Mouse (Mus musculus) hindbrain, embryonic 16.5 days (tissue): Measurements from ENCODE around the gene Tgm1. TPM values are rescaled to one million over a fixed set of nuclear protein-coding genes. Genes with fewer than 3 reads are reported as not detected.
A peak's percentile ranks its signal among the peaks of the same experiment; 100 is the strongest.
"Not testable (repeated sequence)": the region's sequence is repeated elsewhere in the genome, so short reads cannot be mapped to it uniquely, and the experiment has no call there.

Source experiments
- ATAC-seq: fragments of 200-750 bp; cut with Nextera tagmentation; 2 replicates; pipeline ENCODE4 v1.8.0; 2017; ENCODE audit warnings: moderate TSS enrichment, moderate library complexity
- H3K27ac ChIP-seq: fragments of 300-500 bp; sonication (generic); 2 replicates; pipeline ENCODE4 v1.5.1; 2014; ENCODE audit warnings: low read depth, mild to moderate bottlenecking, control low read depth, low read length, moderate library complexity
- H3K27me3 ChIP-seq: fragments of 300-500 bp; sonication (generic); replicated peaks from 2 replicates; pipeline ENCODE4 v1.6.1; 2014; ENCODE audit warnings: low read length; ENCODE audit not compliant: control insufficient read depth, insufficient read depth
- H3K36me3 ChIP-seq: fragments of 300-500 bp; sonication (generic); 2 replicates; pipeline ENCODE4 v1.6.1; 2014; ENCODE audit warnings: mild to moderate bottlenecking, low read length, moderate library complexity, mixed read lengths; ENCODE audit not compliant: control insufficient read depth, insufficient read depth
- H3K4me1 ChIP-seq: fragments of 300-500 bp; sonication (generic); 2 replicates; pipeline ENCODE4 v1.6.1; 2014; ENCODE audit warnings: low read depth, low read length; ENCODE audit not compliant: control insufficient read depth, insufficient read depth
- H3K4me2 ChIP-seq: fragments of 300-500 bp; sonication (generic); 2 replicates; pipeline ENCODE4 v1.6.1; 2014; ENCODE audit warnings: mild to moderate bottlenecking, low read length, control low read depth, moderate library complexity
- H3K4me3 ChIP-seq: fragments of 300-500 bp; sonication (generic); 2 replicates; pipeline ENCODE4 v1.5.1; 2014; ENCODE audit warnings: mild to moderate bottlenecking, low read length, control low read depth, moderate library complexity
- H3K9ac ChIP-seq: fragments of 300-500 bp; sonication (generic); 2 replicates; pipeline ENCODE4 v1.6.1; 2014; ENCODE audit warnings: low read depth, mild to moderate bottlenecking, control low read depth, low read length, moderate library complexity
- H3K9me3 ChIP-seq: fragments of 300-500 bp; sonication (generic); 2 replicates; pipeline ENCODE4 v1.6.1; 2014; ENCODE audit warnings: mild to moderate bottlenecking, low read length, moderate library complexity; ENCODE audit not compliant: control insufficient read depth
- WGBS: fragments of 180-500 bp; shearing (Covaris S2); extraction: QIAGEN DNeasy Blood & Tissue Kit; methylation state at CpG from one replicate; pipeline ENCODE4 v1.1.7; 2014; 5-methylcytosine and 5-hydroxymethylcytosine counted together
- polyA plus RNA-seq: library from polyadenylated mRNA; unstranded; fragments of >200 nt; fragmentation: Nextera tagmentation; extraction: Ambion mirVana; gene quantifications from 2 replicates; pipeline ENCODE4 v1.2.1, GENCODE M21; 2015

Tgm1 gene
- 0.20 and 0.41 TPM in 2 replicates for polyA plus RNA-seq

DNA sequence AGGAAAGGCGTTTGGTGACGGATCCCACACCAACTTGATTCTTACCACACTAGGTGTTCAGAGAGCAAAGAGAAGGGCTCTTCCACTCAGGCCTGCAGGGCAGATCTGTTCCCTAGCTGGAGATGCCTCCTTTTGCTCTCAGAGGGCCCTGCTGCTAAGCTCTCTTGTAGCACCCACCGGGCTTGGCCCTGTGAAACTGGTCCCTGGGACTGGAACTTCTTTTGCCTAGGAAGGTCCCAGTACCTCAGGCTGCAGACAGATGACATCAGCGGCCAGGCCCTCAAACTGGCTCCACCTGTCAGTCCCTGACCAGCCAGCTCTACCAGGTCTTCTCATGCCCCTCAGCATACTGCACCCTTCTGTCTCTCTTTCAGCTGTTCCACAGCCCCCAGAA lies at the start of gene Tgm1:
TSS of gene Tgm1 (minus strand) at position 198 of the 394 bp plus-strand sequence.
- no peak for ATAC-seq
- no peak within 1 kb of the TSS for H3K27ac ChIP-seq
- 34% methylated on average over 4 of the region's 4 CpGs for WGBS
- peaks cover 9% of the 10 kb centered on the region for H3K36me3 ChIP-seq
- no peak within 1 kb of the TSS for H3K9ac ChIP-seq
- H3K27me3 ChIP-seq, result peaks cover 3% of the 10 kb centered on the region; the same call in 1 of the 2 replicates
- H3K4me2 ChIP-seq, result no peak within 1 kb of the TSS
- no peak within 1 kb of the TSS for H3K4me3 ChIP-seq
- no peaks in the 10 kb centered on the region for H3K9me3 ChIP-seq
- no peaks in the 10 kb centered on the region for H3K4me1 ChIP-seq

DNA sequence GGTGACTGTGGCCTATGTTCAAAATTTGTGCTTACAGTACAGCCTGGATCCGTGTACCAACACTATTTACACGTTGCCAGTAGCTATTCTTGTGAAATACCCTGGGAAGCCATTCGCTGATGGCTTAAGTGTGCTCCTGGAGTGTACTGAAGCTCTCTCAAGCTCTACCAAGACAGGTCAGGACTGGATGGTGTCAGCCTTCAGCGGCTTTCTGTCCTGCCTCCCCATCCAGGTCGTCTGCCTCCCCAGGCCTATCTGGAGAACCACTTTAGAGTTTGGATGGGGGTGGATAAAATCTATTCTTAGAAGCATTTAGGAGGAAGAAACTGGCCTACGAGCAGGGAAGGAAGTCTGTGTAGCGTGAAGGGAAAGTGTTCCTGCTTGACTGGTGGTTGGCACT lies 49.4 kb upstream of the Tgm1 start:
- peaks cover 14% of the 10 kb centered on the region for H3K4me1 ChIP-seq
- no peaks in the 10 kb centered on the region for H3K36me3 ChIP-seq
- peak overlapping the region; percentile 81; the same call in 1 of the 2 replicates for H3K4me2 ChIP-seq
- no peak overlapping the region for H3K4me3 ChIP-seq
- no peak overlapping the region for H3K27ac ChIP-seq
- peaks cover 29% of the 10 kb centered on the region for H3K27me3 ChIP-seq
- 53% methylated on average over 7 of the region's 7 CpGs for WGBS
- no peaks in the 10 kb centered on the region for H3K9me3 ChIP-seq
- ATAC-seq, result no peak
- H3K9ac ChIP-seq, result no peak overlapping the region

DNA sequence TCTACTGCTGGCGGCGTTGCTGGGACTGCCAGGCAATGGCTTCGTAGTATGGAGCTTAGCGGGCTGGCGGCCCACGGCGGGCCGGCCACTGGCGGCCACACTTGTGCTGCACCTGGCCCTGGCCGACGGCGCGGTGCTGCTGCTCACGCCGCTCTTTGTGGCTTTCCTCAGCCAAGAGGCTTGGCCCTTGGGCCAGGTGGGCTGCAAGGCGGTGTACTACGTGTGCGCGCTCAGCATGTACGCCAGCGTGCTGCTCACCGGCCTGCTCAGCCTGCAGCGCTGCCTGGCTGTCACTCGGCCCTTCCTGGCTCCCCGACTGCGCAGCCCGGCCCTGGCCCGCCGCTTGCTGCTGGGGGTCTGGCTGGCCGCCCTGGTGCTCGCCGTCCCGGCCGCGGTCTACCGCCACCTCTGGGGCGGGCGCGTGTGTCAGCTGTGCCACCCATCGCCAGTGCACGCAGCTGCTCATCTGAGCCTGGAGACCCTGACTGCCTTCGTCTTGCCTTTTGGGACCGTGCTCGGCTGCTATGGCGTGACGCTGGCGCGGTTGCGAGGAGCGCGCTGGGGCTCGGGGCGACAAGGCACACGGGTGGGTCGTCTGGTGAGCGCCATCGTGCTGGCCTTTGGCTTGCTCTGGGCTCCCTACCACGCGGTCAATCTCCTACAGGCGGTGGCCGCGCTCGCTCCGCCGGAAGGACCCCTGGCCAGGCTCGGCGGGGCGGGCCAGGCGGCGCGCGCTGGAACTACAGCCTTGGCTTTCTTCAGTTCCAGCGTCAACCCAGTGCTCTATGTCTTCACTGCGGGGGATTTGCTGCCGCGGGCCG lies 48.5 kb upstream of the Tgm1 start:
- Histone ChIP-seq H3K4me3 (peak overlapping the region; percentile 51), H3K9ac (peak overlapping the region; percentile 75), H3K27me3 (peaks cover 27% of the 10 kb centered on the region), H3K36me3 (no peaks in the 10 kb centered on the region), H3K27ac (peak overlapping the region; percentile 37), H3K9me3 (no peaks in the 10 kb centered on the region), H3K4me1 (peaks cover 6% of the 10 kb centered on the region), H3K4me2 (peak overlapping the region; percentile 81)
- peak; percentile 74 for ATAC-seq
- WGBS, result 0% methylated on average over 77 of the region's 77 CpGs

DNA sequence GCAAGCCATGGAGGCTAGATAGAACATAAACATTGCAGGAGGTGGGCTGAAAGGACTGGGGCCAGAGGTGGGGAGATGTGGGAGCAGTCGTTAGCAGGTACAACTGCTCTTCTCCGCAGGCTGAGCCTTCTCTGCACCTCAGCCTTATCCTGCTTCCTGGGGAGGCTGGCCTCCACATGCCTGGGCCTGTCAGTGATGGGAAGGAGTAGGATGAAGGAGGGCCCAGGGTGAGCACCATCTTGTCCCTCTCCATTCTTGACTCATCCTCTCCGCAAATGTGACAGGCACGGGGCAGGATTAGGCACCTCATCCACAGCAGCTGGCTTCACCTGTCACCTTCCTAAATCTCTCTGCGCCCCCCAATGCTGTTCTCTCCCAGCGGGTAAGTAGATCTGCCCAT lies 47.4 kb upstream of the Tgm1 start, which contains the start of gene Ltb4r2:
TSS of gene Ltb4r2 (plus strand) at position 266 of the 400 bp plus-strand sequence.
- no peaks in the 10 kb centered on the region for H3K9me3 ChIP-seq
- ATAC-seq, result no peak
- no peaks in the 10 kb centered on the region for H3K36me3 ChIP-seq
- peak within 1 kb of the TSS; percentile 37 for H3K27ac ChIP-seq
- WGBS, result 80% methylated on average over 6 of the region's 6 CpGs
- H3K4me3 ChIP-seq, result peak within 1 kb of the TSS; percentile 51
- peak within 1 kb of the TSS; percentile 81 for H3K4me2 ChIP-seq
- H3K4me1 ChIP-seq, result peaks cover 6% of the 10 kb centered on the region
- H3K27me3 ChIP-seq, result peaks cover 20% of the 10 kb centered on the region
- H3K9ac ChIP-seq, result peak within 1 kb of the TSS; percentile 75

DNA sequence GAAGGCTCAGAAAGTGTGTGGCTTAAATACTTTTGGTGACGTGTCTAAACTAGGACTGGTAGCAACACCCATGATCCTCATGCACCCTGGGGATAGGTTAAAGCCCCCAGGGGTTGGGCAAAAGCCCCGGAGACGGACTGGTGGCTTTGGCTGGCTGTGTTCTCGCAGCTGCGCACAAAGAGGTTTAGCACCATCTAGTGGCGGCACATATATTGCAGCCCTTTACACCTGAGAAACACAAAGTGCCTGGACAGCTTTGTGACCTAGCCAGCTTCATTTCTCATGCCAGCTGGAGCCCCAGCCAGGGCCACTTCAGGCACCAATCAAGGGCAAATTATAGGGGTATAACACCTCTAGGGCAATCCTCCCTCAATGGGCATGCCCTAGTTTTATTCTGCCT lies 46.4 kb upstream of the Tgm1 start:
- H3K9ac ChIP-seq, ATAC-seq, H3K36me3 ChIP-seq, H3K4me3 ChIP-seq, H3K9me3 ChIP-seq, H3K27ac ChIP-seq, H3K4me1 ChIP-seq: not testable (repeated sequence)
- 7% methylated on average over 5 of the region's 6 CpGs for WGBS
- H3K4me2 ChIP-seq, result peak overlapping the region; percentile 36
- peaks cover 14% of the 10 kb centered on the region for H3K27me3 ChIP-seq

DNA sequence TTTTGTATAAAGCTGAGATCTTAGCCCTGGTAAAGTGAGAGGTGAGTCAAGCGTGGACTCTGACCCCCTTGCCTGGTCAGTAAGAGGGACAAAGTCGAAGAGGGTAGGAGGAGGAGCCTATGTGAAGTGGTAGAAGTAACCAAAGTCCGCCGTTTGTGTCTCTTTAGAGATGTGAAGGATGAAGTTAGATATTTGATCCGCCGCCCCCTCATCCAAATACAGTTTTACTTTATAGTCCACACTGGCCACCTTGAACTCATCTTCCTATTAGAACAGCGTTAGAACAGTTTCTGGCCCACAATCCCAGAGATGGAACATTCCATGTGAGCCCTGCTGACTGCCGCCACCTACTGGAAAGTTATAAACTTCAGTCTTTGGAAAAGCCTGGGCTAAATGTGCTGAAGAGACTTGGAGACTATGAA lies 44.6 kb upstream of the Tgm1 start, which contains the start of gene Cideb:
TSS of gene Cideb (minus strand) at position 96 of the 422 bp plus-strand sequence.
- no peak within 1 kb of the TSS for H3K4me3 ChIP-seq
- H3K27me3 ChIP-seq, result peaks cover 8% of the 10 kb centered on the region
- peaks cover 6% of the 10 kb centered on the region for H3K4me1 ChIP-seq
- no peak within 1 kb of the TSS for H3K9ac ChIP-seq
- ATAC-seq, result no peak
- H3K36me3 ChIP-seq, result peaks cover 15% of the 10 kb centered on the region
- WGBS, result 19% methylated on average over 8 of the region's 8 CpGs
- peak within 1 kb of the TSS; percentile 33 for H3K4me2 ChIP-seq
- no peak within 1 kb of the TSS for H3K27ac ChIP-seq
- H3K9me3 ChIP-seq, result no peaks in the 10 kb centered on the region

DNA sequence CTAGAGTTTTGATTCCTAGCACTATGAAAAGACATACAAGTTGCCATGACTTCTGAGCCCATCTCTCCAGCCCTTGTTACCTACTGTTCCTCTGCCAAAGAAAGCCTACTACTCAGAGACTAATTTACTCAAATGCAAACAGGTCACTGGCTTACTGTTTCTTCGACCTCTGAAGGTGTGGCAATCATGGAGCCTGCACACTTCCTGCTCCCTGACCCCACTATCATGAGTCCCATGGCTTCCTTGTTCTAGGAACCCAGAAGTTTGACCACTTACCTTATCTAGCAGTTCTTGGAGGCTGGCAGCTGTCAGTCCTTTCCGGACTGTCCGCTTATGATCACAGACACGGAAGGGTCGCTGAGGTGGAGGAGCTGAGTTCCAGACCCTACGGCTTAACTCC lies 43.8 kb upstream of the Tgm1 start:
- no peak for ATAC-seq
- 93% methylated on average over 6 of the region's 6 CpGs for WGBS
- Histone ChIP-seq H3K4me2 (no peak overlapping the region), H3K9me3 (no peaks in the 10 kb centered on the region), H3K27me3 (peaks cover 8% of the 10 kb centered on the region), H3K36me3 (peaks cover 22% of the 10 kb centered on the region), H3K27ac (no peak overlapping the region), H3K4me1 (peaks cover 4% of the 10 kb centered on the region; the same call in 1 of the 2 replicates), H3K4me3 (no peak overlapping the region), H3K9ac (no peak overlapping the region)

DNA sequence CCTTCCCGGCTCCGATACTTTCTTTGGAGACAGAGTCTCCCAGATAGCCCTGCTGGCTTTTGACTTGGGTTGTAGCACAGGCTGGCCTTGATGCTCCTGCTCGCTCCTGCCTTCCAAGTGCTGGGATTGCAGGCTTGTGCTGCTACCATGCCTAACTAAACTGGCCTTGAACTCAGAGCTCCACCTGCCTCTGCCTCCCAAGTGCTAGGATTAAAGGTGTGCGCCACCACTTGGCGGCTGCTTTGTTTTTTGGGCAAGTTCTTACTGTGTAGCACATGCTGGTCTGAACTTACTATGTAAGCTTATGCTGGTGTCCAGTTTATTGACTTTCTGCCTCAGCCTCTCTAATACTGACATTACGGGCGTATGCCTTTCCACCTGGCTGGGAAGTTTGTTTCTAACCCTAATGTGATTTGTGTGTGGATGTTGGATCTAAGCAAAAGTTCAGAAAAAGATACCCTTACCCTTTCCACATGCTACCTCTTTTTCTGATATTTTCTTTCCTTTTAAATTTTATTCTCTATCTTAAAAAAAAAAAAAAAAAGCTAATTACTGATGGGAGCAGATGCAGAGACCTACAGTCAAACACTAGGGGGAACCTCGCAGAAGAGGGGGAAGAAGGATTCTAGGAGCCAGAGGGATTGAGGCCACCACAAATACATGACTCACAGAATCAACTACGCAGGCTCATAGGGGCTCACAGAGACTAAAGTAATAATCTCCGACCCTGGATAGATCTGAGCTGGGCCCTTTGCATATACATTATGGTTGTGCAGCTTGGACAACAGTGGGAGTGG lies 33.5 kb upstream of the Tgm1 start:
- Histone ChIP-seq H3K27me3 (no peaks in the 10 kb centered on the region), H3K27ac (no peak overlapping the region), H3K36me3 (peaks cover 11% of the 10 kb centered on the region), H3K4me2 (peak overlapping the region; percentile 76), H3K9ac (no peak overlapping the region), H3K4me3 (no peak overlapping the region), H3K9me3 (no peaks in the 10 kb centered on the region), H3K4me1 (peaks cover 26% of the 10 kb centered on the region)
- ATAC-seq, result no peak
- 93% methylated on average over 10 of the region's 10 CpGs for WGBS

DNA sequence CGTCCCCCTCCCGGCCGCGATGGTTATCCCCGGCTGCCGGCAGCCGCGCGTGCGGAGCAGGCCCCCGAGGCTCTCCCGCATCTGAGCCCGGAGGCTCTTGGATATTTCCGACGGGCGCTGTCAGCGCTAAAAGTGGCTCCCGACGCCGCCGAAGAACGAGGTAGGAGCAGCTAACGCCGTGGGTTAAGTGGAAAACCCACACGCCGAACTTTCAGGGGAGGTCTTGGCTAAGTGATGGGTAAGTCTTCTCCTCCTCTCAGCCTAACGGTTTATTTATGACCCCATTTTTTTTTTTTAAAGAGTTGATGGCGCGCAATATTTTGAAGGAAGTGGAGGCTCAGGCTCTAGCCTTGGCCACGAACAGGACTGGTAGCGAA lies 32.1 kb upstream of the Tgm1 start:
- Histone ChIP-seq H3K36me3 (peaks cover 6% of the 10 kb centered on the region; the same call in 1 of the 2 replicates), H3K27me3 (no peaks in the 10 kb centered on the region), H3K9me3 (no peaks in the 10 kb centered on the region), H3K27ac (peak overlapping the region; percentile 55), H3K4me3 (peak overlapping the region; percentile 90), H3K4me1 (peaks cover 26% of the 10 kb centered on the region), H3K4me2 (peak overlapping the region; percentile 76), H3K9ac (peak overlapping the region; percentile 82)
- under 1% methylated on average over 28 of the region's 31 CpGs for WGBS
- ATAC-seq, result no peak
